Mouse (Mus musculus) forebrain, postnatal 0 days (tissue): ENCODE results near the gene Itpka. TPM values are rescaled to one million over a fixed set of nuclear protein-coding genes. Genes with fewer than 3 reads are reported as not detected.

Source experiments
- ATAC-seq: fragments of 200-750 bp; cut with Nextera tagmentation; 2 replicates; pipeline ENCODE4 v1.8.0; 2017; ENCODE audit warnings: mild to moderate bottlenecking, moderate library complexity
- DNase-seq: peaks from one replicate; pipeline ENCODE4 v3.0.0-alpha.2; 2015
- H3K27ac ChIP-seq: fragments of 300-500 bp; sonication (generic); 2 replicates; pipeline ENCODE4 v1.5.1; 2014; ENCODE audit warnings: low read depth, mild to moderate bottlenecking, antibody characterized with exemption, low read length, moderate library complexity, mixed read lengths
- H3K27me3 ChIP-seq: fragments of 300-500 bp; sonication (generic); 2 replicates; pipeline ENCODE4 v1.6.1; 2014; ENCODE audit warnings: mild to moderate bottlenecking, low read length, mixed read lengths; ENCODE audit not compliant: insufficient read depth
- H3K36me3 ChIP-seq: fragments of 300-500 bp; sonication (generic); 2 replicates; pipeline ENCODE4 v1.6.1; 2014; ENCODE audit warnings: mild to moderate bottlenecking, moderate library complexity; ENCODE audit not compliant: insufficient read depth
- H3K4me1 ChIP-seq: fragments of 300-500 bp; sonication (generic); 2 replicates; pipeline ENCODE4 v1.6.1; 2014; ENCODE audit warnings: antibody characterized with exemption; ENCODE audit not compliant: insufficient read depth
- H3K4me2 ChIP-seq: fragments of 300-500 bp; sonication (generic); 2 replicates; pipeline ENCODE4 v1.6.1; 2014; ENCODE audit warnings: low read depth, mild to moderate bottlenecking, moderate library complexity
- H3K4me3 ChIP-seq: fragments of 300-500 bp; sonication (generic); 2 replicates; pipeline ENCODE4 v1.5.1; 2014; ENCODE audit warnings: low read depth, low read length, mixed read lengths
- H3K9ac ChIP-seq: fragments of 300-500 bp; sonication (generic); 2 replicates; pipeline ENCODE4 v1.6.1; 2014; ENCODE audit warnings: mild to moderate bottlenecking
- H3K9me3 ChIP-seq: fragments of 300-500 bp; sonication (generic); 2 replicates; pipeline ENCODE4 v1.6.1; 2016; ENCODE audit warnings: low read length
- CTCF ChIP-seq: sonication (generic); IDR thresholded peaks from 2 replicates; pipeline ENCODE4 v1.5.1; 2016; ENCODE audit warnings: antibody characterized with exemption, control low read depth, low read depth
- WGBS: fragments of 180-500 bp; shearing (Covaris S2); extraction: QIAGEN DNeasy Blood & Tissue Kit; methylation state at CpG from one replicate; pipeline ENCODE4 v1.1.7; 2014; 5-methylcytosine and 5-hydroxymethylcytosine counted together
- polyA plus RNA-seq: library from polyadenylated mRNA; unstranded; fragments of >200 nt; fragmentation: Nextera tagmentation; extraction: Ambion mirVana; gene quantifications from 2 replicates; pipeline ENCODE4 v1.2.1, GENCODE M21; 2015
- total RNA-seq: library from RNA; depleted of rRNA; stranded (reverse); fragments of >200 nt; gene quantifications from 2 replicates; pipeline ENCODE4 v1.2.3, GENCODE M21; 2014

Itpka gene
- total and polyA plus RNA-seq, 2 experiments from 2014 or later = 7.4 to 8.7 TPM

GRCm38 (mm10) chr2:119763924-119764323 lies 21.8 kb downstream of the Itpka start:
- Histone ChIP-seq H3K36me3 (peaks cover 32% of the 10 kb centered on the region; the same call in 1 of the 2 replicates), H3K27ac (no peak overlapping the region), H3K4me3 (no peak overlapping the region), H3K4me2 (no peak overlapping the region), H3K9me3 (no peaks in the 10 kb centered on the region), H3K4me1 (peaks cover under 1% of the 10 kb centered on the region; the same call in 1 of the 2 replicates), H3K27me3 (peaks cover 8% of the 10 kb centered on the region), H3K9ac (no peak overlapping the region)
- 58% methylated on average over 4 of the region's 4 CpGs for WGBS
- DNase-seq (no peak), ATAC-seq (no peak)
- TF ChIP-seq CTCF = no peak

- H3K9ac ChIP-seq = no peak overlapping the region
- H3K36me3 ChIP-seq = peaks cover 62% of the 10 kb centered on the region
- no peaks in the 10 kb centered on the region for H3K9me3 ChIP-seq
- no peak overlapping the region for H3K4me2 ChIP-seq
- no peak for TF ChIP-seq CTCF
- WGBS = 92% methylated on average over 6 of the region's 6 CpGs
- DNase-seq (no peak), ATAC-seq (no peak)
- H3K4me1 ChIP-seq = no peaks in the 10 kb centered on the region
- H3K4me3 ChIP-seq = no peak overlapping the region
- H3K27me3 ChIP-seq = no peaks in the 10 kb centered on the region
- H3K27ac ChIP-seq = no peak overlapping the region
Observed at GRCm38 (mm10) chr2:119767246-119767645, 25.1 kb downstream of the Itpka start.

DNA sequence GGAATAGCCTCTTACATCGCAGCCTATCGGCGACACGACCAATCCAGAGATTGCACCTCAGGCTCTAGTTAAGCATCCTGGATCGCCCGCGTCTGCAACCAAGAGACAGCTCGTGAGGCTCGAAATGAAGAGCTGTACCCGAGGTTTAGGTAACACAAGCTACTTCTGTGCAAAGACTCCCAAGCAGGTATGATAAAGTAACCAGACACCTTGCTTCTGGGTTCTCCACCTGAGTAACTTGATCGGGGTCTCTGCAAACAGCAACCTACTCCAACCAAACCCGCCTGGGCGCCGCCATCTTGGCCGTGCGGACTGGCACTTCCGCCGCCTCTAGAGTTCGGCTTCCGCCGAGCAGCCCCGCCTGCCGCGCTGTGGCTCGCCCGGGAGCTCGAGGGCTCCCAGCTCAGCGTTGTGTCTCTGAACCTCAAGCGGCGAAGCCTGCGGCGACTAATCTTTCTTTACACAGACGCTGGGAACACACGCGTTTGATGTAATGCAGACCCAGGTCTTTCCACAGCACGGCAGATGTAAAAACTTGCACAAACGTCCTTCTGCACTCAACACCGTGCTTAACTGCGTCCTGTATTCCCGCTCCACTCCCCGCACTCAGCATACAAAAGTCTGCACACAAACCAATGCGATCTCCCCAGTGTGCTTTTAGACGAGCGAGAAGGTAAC lies 45.2 kb downstream of the Itpka start, which contains the start of gene Rpap1:
Rpap1 (minus strand) TSS at position 332 of the 678 bp plus-strand sequence.
- Histone ChIP-seq H3K27ac (peak within 1 kb of the TSS; percentile 79), H3K36me3 (peaks cover 9% of the 10 kb centered on the region), H3K9ac (peak within 1 kb of the TSS; percentile 58), H3K4me2 (peak within 1 kb of the TSS; percentile 70), H3K4me3 (peak within 1 kb of the TSS; percentile 54), H3K4me1 (peaks cover 4% of the 10 kb centered on the region), H3K27me3 (no peaks in the 10 kb centered on the region), H3K9me3 (no peaks in the 10 kb centered on the region)
- DNase-seq = peak; percentile 92
- ATAC-seq = peak; percentile 99
- WGBS = 2% methylated on average over 44 of the region's 44 CpGs
- TF ChIP-seq CTCF = no peak

GRCm38 (mm10) chr2:119789996-119790395 lies 47.9 kb downstream of the Itpka start:
- Histone ChIP-seq H3K36me3 (no peaks in the 10 kb centered on the region), H3K27me3 (no peaks in the 10 kb centered on the region), H3K4me2 (no peak overlapping the region), H3K9ac (no peak overlapping the region), H3K4me1 (peaks cover 4% of the 10 kb centered on the region), H3K9me3 (no peaks in the 10 kb centered on the region), H3K4me3 (no peak overlapping the region), H3K27ac (no peak overlapping the region)
- TF ChIP-seq CTCF = no peak
- ATAC-seq = no peak
- WGBS = 93% methylated on average over 2 of the region's 2 CpGs
- no peak for DNase-seq

GRCm38 (mm10) chr2:119797279-119797783 lies 55.2 kb downstream of the Itpka start, which contains the start of gene Tyro3:
Gene Tyro3, plus strand, starts transcription at chr2:119797733.
- WGBS = 66% methylated on average over 5 of the region's 5 CpGs
- TF ChIP-seq CTCF = no peak
- ATAC-seq = no peak
- Histone ChIP-seq H3K36me3 (no peaks in the 10 kb centered on the region), H3K4me1 (peaks cover 5% of the 10 kb centered on the region; the same call in 1 of the 2 replicates), H3K9ac (no peak within 1 kb of the TSS), H3K9me3 (no peaks in the 10 kb centered on the region), H3K4me2 (no peak within 1 kb of the TSS), H3K4me3 (no peak within 1 kb of the TSS), H3K27ac (no peak within 1 kb of the TSS), H3K27me3 (no peaks in the 10 kb centered on the region)
- no peak for DNase-seq

GRCm38 (mm10) chr2:119798246-119798927 lies 56.2 kb downstream of the Itpka start:
- 13% methylated on average over 13 of the region's 13 CpGs for WGBS
- no peak for ATAC-seq
- peak; percentile 59 for TF ChIP-seq CTCF
- Histone ChIP-seq H3K27me3 (no peaks in the 10 kb centered on the region), H3K4me2 (no peak overlapping the region), H3K4me3 (no peak overlapping the region), H3K9me3 (no peaks in the 10 kb centered on the region), H3K9ac (no peak overlapping the region), H3K27ac (no peak overlapping the region), H3K4me1 (peaks cover 5% of the 10 kb centered on the region; the same call in 1 of the 2 replicates), H3K36me3 (no peaks in the 10 kb centered on the region)
- peak; percentile 61 for DNase-seq
